Mouse (Mus musculus): ENCODE measurements around the gene Sertad2. TPM values are rescaled to one million over a fixed set of nuclear protein-coding genes. Genes with fewer than 3 reads are reported as not detected.

Sertad2 gene
- 10.5 and 11.6 TPM in 2 replicates for polyA plus RNA-seq (2012; rRNA removed)
- 22.5 and 23.6 TPM in 2 replicates for polyA plus RNA-seq (2014; fragmentation: Nextera tagmentation; extraction: Ambion mirVana)

- H3K4me2 ChIP-seq (ENCODE audit: low read depth): peak within 1 kb of the TSS; percentile 93
- peaks cover 14 to 33% of the 10 kb centered on the region in 2 experiments for H3K4me1 ChIP-seq (replicated peaks; ENCODE audit: control insufficient read depth in 2 of 2, insufficient read depth in 2 of 2, low read length in 1 of 2)
- DNase-seq (ENCODE audit: low read depth in 3 of 3, low spot score in 3 of 3) (peak; percentile 91 to 93 (median 92)), ATAC-seq (ENCODE audit: insufficient read depth) (peak; percentile 94)
- H3K4me3 ChIP-seq (ENCODE audit: insufficient read depth in 1 of 2, low read depth in 2 of 2, low read length in 2 of 2): peak within 1 kb of the TSS; percentile 65 to 85
- TF ChIP-seq CTCF (IDR thresholded peaks at IDR 0.05; ENCODE audit: low read depth) (peak; percentile 14; the same call in 1 of the 2 replicates), EP300 (IDR thresholded peaks at IDR 0.05; ENCODE audit: low read depth) (no peak)
- under 1% methylated on average over 57 of the region's 62 CpGs for WGBS (ENCODE audit: insufficient replicate concordance)
- H3K36me3 ChIP-seq (replicated peaks; ENCODE audit: control insufficient read depth, insufficient read depth, low read depth): no peaks in the 10 kb centered on the region
- peak within 1 kb of the TSS; percentile 86 for H3K9ac ChIP-seq (replicated peaks)
- no peaks in the 10 kb centered on the region for H3K9me3 ChIP-seq (ENCODE audit: control insufficient read depth, low read length)
- no peaks in the 10 kb centered on the region for H3K27me3 ChIP-seq (ENCODE audit: control insufficient read depth, insufficient read depth, low read length)
- H3K27ac ChIP-seq: peak within 1 kb of the TSS; percentile 54
Measured at GRCm38 (mm10) chr11:20542739-20543452, at the start of gene Sertad2. Gene Sertad2 (plus strand): TSS chr11:20543253.

- 44% methylated on average over 6 of the region's 6 CpGs for WGBS (ENCODE audit: insufficient replicate concordance)
- H3K27me3 ChIP-seq (ENCODE audit: control insufficient read depth, insufficient read depth, low read length): no peaks in the 10 kb centered on the region
- H3K4me1 ChIP-seq (replicated peaks; ENCODE audit: control insufficient read depth in 2 of 2, insufficient read depth in 2 of 2, low read length in 1 of 2): no peaks in the 10 kb centered on the region
- H3K27ac ChIP-seq: no peak overlapping the region
- ATAC-seq (ENCODE audit: insufficient read depth) (no peak), DNase-seq (ENCODE audit: low read depth in 3 of 3, low spot score in 3 of 3) (no peak)
- no peaks in the 10 kb centered on the region for H3K36me3 ChIP-seq (replicated peaks; ENCODE audit: control insufficient read depth, insufficient read depth, low read depth)
- H3K9ac ChIP-seq (replicated peaks): no peak overlapping the region
- no peak for TF ChIP-seq CTCF (IDR thresholded peaks at IDR 0.05; ENCODE audit: low read depth)
- no peak for TF ChIP-seq EP300 (IDR thresholded peaks at IDR 0.05; ENCODE audit: low read depth)
- H3K4me2 ChIP-seq (ENCODE audit: low read depth): no peak overlapping the region
- no peaks in the 10 kb centered on the region for H3K9me3 ChIP-seq (ENCODE audit: control insufficient read depth, low read length)
- no peak overlapping the region for H3K4me3 ChIP-seq (ENCODE audit: insufficient read depth in 1 of 2, low read depth in 2 of 2, low read length in 2 of 2)
Measured at GRCm38 (mm10) chr11:20493922-20494626, 49.0 kb upstream of the Sertad2 start.

GRCm38 (mm10) chr11:20500516-20500915 lies 42.5 kb upstream of the Sertad2 start:
- Histone ChIP-seq H3K4me3 (ENCODE audit: insufficient read depth in 1 of 2, low read depth in 2 of 2, low read length in 2 of 2) (no peak overlapping the region), H3K27ac (no peak overlapping the region), H3K27me3 (ENCODE audit: control insufficient read depth, insufficient read depth, low read length) (no peaks in the 10 kb centered on the region), H3K9me3 (ENCODE audit: control insufficient read depth, low read length) (no peaks in the 10 kb centered on the region), H3K36me3 (replicated peaks; ENCODE audit: control insufficient read depth, insufficient read depth, low read depth) (no peaks in the 10 kb centered on the region), H3K9ac (replicated peaks) (no peak overlapping the region), H3K4me1 (replicated peaks; ENCODE audit: control insufficient read depth in 2 of 2, insufficient read depth in 2 of 2, low read length in 1 of 2) (no peaks in the 10 kb centered on the region), H3K4me2 (ENCODE audit: low read depth) (no peak overlapping the region)
- TF ChIP-seq EP300 (IDR thresholded peaks at IDR 0.05; ENCODE audit: low read depth) (no peak), CTCF (IDR thresholded peaks at IDR 0.05; ENCODE audit: low read depth) (peak; percentile 31; the same call in 1 of the 2 replicates)
- no peak for ATAC-seq (ENCODE audit: insufficient read depth)
- no peak for DNase-seq (ENCODE audit: low read depth in 3 of 3, low spot score in 3 of 3)
- WGBS (ENCODE audit: insufficient replicate concordance): 31% methylated on average over 3 of the region's 3 CpGs

- WGBS (ENCODE audit: insufficient replicate concordance): 49% methylated on average over 5 of the region's 5 CpGs
- no peaks in the 10 kb centered on the region for H3K9me3 ChIP-seq (ENCODE audit: control insufficient read depth, low read length)
- no peak overlapping the region for H3K27ac ChIP-seq
- H3K27me3 ChIP-seq (ENCODE audit: control insufficient read depth, insufficient read depth, low read length): no peaks in the 10 kb centered on the region
- DNase-seq (ENCODE audit: low read depth in 3 of 3, low spot score in 3 of 3) (no peak), ATAC-seq (ENCODE audit: insufficient read depth) (no peak)
- no peak overlapping the region for H3K9ac ChIP-seq (replicated peaks)
- H3K4me3 ChIP-seq (ENCODE audit: insufficient read depth in 1 of 2, low read depth in 2 of 2, low read length in 2 of 2): no peak overlapping the region
- no peaks in the 10 kb centered on the region for H3K4me1 ChIP-seq (replicated peaks; ENCODE audit: control insufficient read depth in 2 of 2, insufficient read depth in 2 of 2, low read length in 1 of 2)
- no peaks in the 10 kb centered on the region for H3K36me3 ChIP-seq (replicated peaks; ENCODE audit: control insufficient read depth, insufficient read depth, low read depth)
- no peak overlapping the region for H3K4me2 ChIP-seq (ENCODE audit: low read depth)
- TF ChIP-seq EP300 (IDR thresholded peaks at IDR 0.05; ENCODE audit: low read depth) (no peak), CTCF (IDR thresholded peaks at IDR 0.05; ENCODE audit: low read depth) (no peak)
Measured at GRCm38 (mm10) chr11:20501160-20501955, 41.7 kb upstream of the Sertad2 start.
